Mouse (Mus musculus) embryonic facial prominence, embryonic 10.5 days (tissue): ENCODE data around the gene Slc30a7. TPM values are rescaled to one million over a fixed set of nuclear protein-coding genes. Genes with fewer than 3 reads are reported as not detected.

ENCODE experiments used
- DNase-seq: peaks from one replicate; pipeline ENCODE4 v3.0.0-alpha.2; 2017; ENCODE audit warnings: low spot score
- H3K27ac ChIP-seq: fragments of 300-500 bp; sonication (generic); replicated peaks from 2 replicates; pipeline ENCODE4 v1.5.1; 2016; ENCODE audit warnings: mild to moderate bottlenecking
- H3K27me3 ChIP-seq: fragments of 300-500 bp; sonication (generic); replicated peaks from 2 replicates; pipeline ENCODE4 v1.6.1; 2016; ENCODE audit warnings: low read depth, mild to moderate bottlenecking; ENCODE audit not compliant: poor library complexity, severe bottlenecking
- H3K36me3 ChIP-seq: fragments of 300-500 bp; sonication (generic); replicated peaks from 2 replicates; pipeline ENCODE4 v1.6.1; 2016; ENCODE audit warnings: mild to moderate bottlenecking, moderate library complexity
- H3K4me1 ChIP-seq: fragments of 300-500 bp; sonication (generic); 2 replicates; pipeline ENCODE4 v1.6.1; 2016
- H3K4me3 ChIP-seq: fragments of 300-500 bp; sonication (generic); 2 replicates; pipeline ENCODE4 v1.5.1; 2016; ENCODE audit warnings: mild to moderate bottlenecking, moderate library complexity
- H3K9me3 ChIP-seq: fragments of 300-500 bp; sonication (generic); 2 replicates; pipeline ENCODE4 v1.6.1; 2016; ENCODE audit warnings: mild to moderate bottlenecking
- WGBS: fragments of 180-500 bp; shearing (Covaris S2); methylation state at CpG from one replicate; pipeline ENCODE4 v1.1.7; 2016; 5-methylcytosine and 5-hydroxymethylcytosine counted together
- polyA plus RNA-seq: library from polyadenylated mRNA; unstranded; fragments of >200 nt; fragmentation: Nextera tagmentation; extraction: Ambion mirVana; gene quantifications from 2 replicates; pipeline ENCODE4 v1.2.1, GENCODE M21; 2016

The Slc30a7 gene
- polyA plus RNA-seq: 24.6 and 28.8 TPM in 2 replicates

DNA sequence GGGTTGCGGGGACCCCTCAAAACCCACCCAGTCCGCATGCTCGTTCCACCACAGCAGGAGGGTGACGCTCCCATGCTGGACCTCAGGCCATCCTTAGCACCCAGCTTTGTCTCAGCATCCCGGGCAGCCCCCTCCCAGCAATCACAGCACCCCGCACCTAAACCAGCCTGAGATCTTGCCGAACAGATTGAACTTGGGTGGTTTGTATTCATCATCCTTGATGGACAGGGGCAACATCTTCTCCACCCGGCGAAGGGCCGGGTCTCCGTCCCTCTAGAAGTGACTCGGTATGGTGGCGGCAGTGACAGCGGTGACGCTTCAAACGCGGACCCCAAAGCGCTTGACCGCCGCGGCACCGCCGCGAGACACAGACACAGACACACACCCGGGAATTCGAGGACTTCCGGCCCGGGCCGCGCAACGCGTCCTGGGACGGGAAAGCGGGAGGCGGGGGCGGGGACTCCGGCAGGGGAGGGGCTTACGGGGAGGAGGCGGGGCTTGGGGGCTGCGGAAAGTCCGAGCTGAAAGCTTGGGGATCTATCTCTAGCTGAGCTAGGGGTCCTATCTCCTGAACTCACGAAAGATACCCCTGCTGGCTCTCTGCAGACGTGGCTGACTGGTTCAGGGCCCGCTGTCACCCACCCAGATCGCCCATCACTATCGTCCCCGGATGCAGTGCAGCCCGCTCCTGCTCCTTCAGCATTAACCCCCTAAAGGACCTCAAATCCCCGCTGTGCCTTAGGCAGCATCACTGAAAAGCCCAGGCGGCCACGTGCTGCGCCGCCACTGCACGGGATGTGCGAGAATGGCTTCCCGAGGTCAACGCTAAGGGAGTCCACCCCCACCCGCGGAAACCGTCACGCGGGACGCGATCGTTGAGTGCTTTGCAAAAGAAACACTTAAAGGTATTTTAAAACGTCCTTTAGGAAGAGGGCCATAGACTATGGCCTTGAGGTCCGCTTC is at the start of gene Slc30a7, which contains the start of gene Extl2:
Gene Slc30a7, minus strand, starts transcription at position 429 of the 963 bp plus-strand sequence.
Gene Extl2, plus strand, starts transcription at position 485 of the 963 bp plus-strand sequence.
- peaks cover 29% of the 10 kb centered on the region for H3K4me1 ChIP-seq
- no peaks in the 10 kb centered on the region for H3K27me3 ChIP-seq
- peak within 1 kb of the TSS; percentile 91 for H3K4me3 ChIP-seq
- no peaks in the 10 kb centered on the region for H3K9me3 ChIP-seq
- peak; percentile 95 for DNase-seq
- peaks cover 29% of the 10 kb centered on the region for H3K36me3 ChIP-seq
- under 1% methylated on average over 67 of the region's 67 CpGs for WGBS
- peak within 1 kb of the TSS; percentile 89 for H3K27ac ChIP-seq

DNA sequence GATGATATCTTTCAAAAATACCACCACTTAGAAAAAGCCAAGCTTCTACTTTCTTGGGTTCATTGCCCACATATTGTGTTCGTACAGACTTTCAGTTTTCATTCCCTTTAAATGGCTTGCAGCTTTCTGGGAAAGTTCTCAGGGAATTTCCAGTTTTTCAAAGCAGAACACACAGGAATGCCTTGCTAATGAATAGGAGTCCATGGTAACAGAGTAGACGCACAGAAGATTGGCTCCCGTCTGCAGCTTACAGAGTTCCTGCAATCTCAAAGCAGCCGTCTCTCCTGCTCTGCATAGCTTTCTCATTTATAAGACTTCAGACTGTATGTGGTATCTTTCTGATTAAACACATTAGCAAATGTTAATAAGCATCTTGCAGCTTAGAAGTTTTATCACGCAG is 39.8 kb upstream of the Slc30a7 start:
- 71% methylated on average over 5 of the region's 5 CpGs for WGBS
- DNase-seq: no peak
- Histone ChIP-seq H3K4me3 (no peak overlapping the region), H3K4me1 (no peaks in the 10 kb centered on the region), H3K27me3 (no peaks in the 10 kb centered on the region), H3K27ac (no peak overlapping the region), H3K9me3 (no peaks in the 10 kb centered on the region), H3K36me3 (no peaks in the 10 kb centered on the region)

GRCm38 (mm10) chr3:116046000-116046399 is 38.8 kb upstream of the Slc30a7 start:
- Histone ChIP-seq H3K9me3 (no peaks in the 10 kb centered on the region), H3K4me1 (no peaks in the 10 kb centered on the region), H3K27ac (no peak overlapping the region), H3K36me3 (no peaks in the 10 kb centered on the region), H3K27me3 (no peaks in the 10 kb centered on the region), H3K4me3 (no peak overlapping the region)
- WGBS: 78% methylated on average over 2 of the region's 2 CpGs
- DNase-seq: no peak

GRCm38 (mm10) chr3:116040776-116041175 is 33.6 kb upstream of the Slc30a7 start:
- Histone ChIP-seq H3K27ac (no peak overlapping the region), H3K27me3 (no peaks in the 10 kb centered on the region), H3K4me1 (no peaks in the 10 kb centered on the region), H3K36me3 (no peaks in the 10 kb centered on the region), H3K9me3 (no peaks in the 10 kb centered on the region), H3K4me3 (no peak overlapping the region)
- DNase-seq: no peak
- 87% methylated on average over 3 of the region's 3 CpGs for WGBS

DNA sequence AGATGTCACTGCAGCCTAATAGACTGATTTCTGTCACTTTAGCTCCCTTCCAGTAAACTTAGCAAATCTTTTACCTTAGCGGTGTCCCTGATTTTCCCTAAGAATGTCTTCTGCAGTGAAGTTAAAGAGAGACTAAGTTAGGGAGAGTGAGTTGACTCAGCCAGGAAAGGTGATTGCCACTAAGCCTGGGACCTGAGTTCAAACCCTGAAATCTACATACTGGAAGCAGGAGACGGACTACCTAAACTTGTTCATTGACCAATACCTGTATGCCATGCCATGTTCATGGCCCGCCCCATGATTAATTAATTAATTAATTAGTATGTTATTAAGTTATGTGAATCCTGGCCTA is 26.6 kb upstream of the Slc30a7 start:
- no peak for DNase-seq

GRCm38 (mm10) chr3:116033218-116033870 is 26.1 kb upstream of the Slc30a7 start:
- WGBS: 56% methylated on average over 6 of the region's 6 CpGs
- H3K36me3 ChIP-seq: no peaks in the 10 kb centered on the region
- no peaks in the 10 kb centered on the region for H3K27me3 ChIP-seq
- no peaks in the 10 kb centered on the region for H3K9me3 ChIP-seq
- H3K4me3 ChIP-seq: no peak overlapping the region
- no peak overlapping the region for H3K27ac ChIP-seq
- H3K4me1 ChIP-seq: no peaks in the 10 kb centered on the region
- DNase-seq: no peak

More for the DNA sequence above, 26.6 kb upstream of the Slc30a7 start:
- H3K4me1 ChIP-seq: no peaks in the 10 kb centered on the region
- no peaks in the 10 kb centered on the region for H3K36me3 ChIP-seq
- H3K9me3 ChIP-seq: no peaks in the 10 kb centered on the region
- H3K4me3 ChIP-seq: no peak overlapping the region
- 58% methylated on average over 3 of the region's 3 CpGs for WGBS
- no peaks in the 10 kb centered on the region for H3K27me3 ChIP-seq
- H3K27ac ChIP-seq: no peak overlapping the region

DNA sequence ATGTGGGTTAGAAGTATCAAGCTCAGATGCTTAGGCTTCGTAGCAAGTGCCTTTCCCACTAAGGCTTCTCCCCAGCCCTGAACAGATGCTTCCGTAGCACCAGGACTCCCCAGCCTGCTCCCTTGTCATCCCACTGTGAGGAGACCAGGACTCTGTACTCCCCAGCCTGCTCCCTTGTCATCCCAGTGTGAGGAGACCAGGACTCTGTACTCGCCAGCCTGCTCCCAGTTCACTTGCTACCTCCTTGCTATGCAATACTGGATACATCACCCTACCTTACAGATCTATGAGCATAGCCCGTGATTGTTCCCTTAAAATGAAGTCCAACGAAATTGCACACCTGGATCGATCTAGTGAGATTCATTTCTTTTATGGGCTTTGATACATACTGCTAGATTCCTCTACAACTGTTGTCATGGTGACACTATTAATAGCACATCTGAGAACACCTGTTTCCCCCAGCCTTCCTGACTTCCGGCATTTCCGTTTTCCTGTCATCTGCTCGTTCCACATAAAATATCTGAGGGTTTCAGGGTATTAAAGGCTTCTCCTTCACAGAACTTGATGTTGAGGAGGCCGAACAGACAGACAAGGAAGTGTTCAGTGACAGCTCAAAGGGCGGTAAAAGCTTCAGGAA is 23.1 kb upstream of the Slc30a7 start:
- Histone ChIP-seq H3K4me3 (no peak overlapping the region), H3K27ac (no peak overlapping the region), H3K27me3 (no peaks in the 10 kb centered on the region), H3K9me3 (no peaks in the 10 kb centered on the region), H3K4me1 (no peaks in the 10 kb centered on the region), H3K36me3 (peaks cover 16% of the 10 kb centered on the region)
- WGBS: 77% methylated on average over 11 of the region's 11 CpGs
- no peak for DNase-seq

DNA sequence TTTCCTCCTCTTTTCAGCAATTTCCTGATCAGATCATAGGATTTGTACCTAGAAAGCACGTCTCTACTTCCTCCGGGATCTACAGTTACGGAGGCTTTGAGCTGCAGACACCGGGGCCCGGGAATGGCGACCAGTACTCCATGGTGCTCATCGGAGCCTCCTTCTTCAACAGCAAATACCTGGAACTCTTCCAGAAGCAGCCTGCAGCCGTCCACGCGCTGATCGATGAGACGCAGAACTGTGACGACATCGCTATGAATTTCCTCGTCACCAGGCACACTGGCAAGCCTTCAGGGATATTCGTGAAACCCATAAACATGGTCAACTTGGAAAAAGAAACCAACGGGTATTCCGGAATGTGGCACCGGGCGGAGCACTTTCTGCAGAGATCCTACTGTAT is 19.8 kb upstream of the Slc30a7 start:
- H3K27ac ChIP-seq: no peak overlapping the region
- no peak overlapping the region for H3K4me3 ChIP-seq
- WGBS: 95% methylated on average over 20 of the region's 20 CpGs
- peaks cover 25% of the 10 kb centered on the region for H3K36me3 ChIP-seq
- H3K27me3 ChIP-seq: no peaks in the 10 kb centered on the region
- H3K4me1 ChIP-seq: no peaks in the 10 kb centered on the region
- H3K9me3 ChIP-seq: no peaks in the 10 kb centered on the region
- no peak for DNase-seq

GRCm38 (mm10) chr3:116025701-116026100 is 18.5 kb upstream of the Slc30a7 start:
- Histone ChIP-seq H3K4me1 (no peaks in the 10 kb centered on the region), H3K27ac (no peak overlapping the region), H3K4me3 (no peak overlapping the region), H3K36me3 (peaks cover 25% of the 10 kb centered on the region), H3K9me3 (no peaks in the 10 kb centered on the region), H3K27me3 (no peaks in the 10 kb centered on the region)
- no peak for DNase-seq
- 96% methylated on average over 10 of the region's 10 CpGs for WGBS

- no peaks in the 10 kb centered on the region for H3K27me3 ChIP-seq
- H3K27ac ChIP-seq: no peak overlapping the region
- H3K4me1 ChIP-seq: no peaks in the 10 kb centered on the region
- WGBS: 72% methylated on average over 5 of the region's 5 CpGs
- peak; percentile 19 for DNase-seq
- H3K9me3 ChIP-seq: no peaks in the 10 kb centered on the region
- peaks cover 25% of the 10 kb centered on the region for H3K36me3 ChIP-seq
- H3K4me3 ChIP-seq: no peak overlapping the region
Measured at GRCm38 (mm10) chr3:116024669-116025068, 17.5 kb upstream of the Slc30a7 start.

DNA sequence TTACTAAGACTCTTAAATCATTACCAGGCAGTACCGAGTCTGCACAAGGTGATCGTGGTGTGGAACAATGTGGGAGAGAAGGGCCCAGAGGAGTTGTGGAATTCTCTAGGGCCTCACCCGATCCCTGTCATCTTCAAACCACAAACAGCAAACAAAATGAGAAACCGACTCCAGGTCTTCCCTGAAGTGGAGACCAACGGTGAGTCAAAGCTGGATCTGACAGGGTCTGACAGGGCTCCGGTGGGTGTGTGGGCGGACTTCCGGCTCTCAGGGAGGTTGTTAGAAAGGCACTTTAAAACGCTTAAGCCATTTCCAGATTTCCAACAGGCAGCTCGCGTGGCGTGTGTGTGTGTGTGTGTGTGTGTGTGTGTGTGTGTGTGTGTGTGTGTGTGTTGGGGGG is 17.0 kb upstream of the Slc30a7 start:
- 91% methylated on average over 12 of the region's 12 CpGs for WGBS
- Histone ChIP-seq H3K4me3 (no peak overlapping the region), H3K27ac (no peak overlapping the region), H3K27me3 (no peaks in the 10 kb centered on the region), H3K36me3 (peaks cover 25% of the 10 kb centered on the region), H3K9me3 (no peaks in the 10 kb centered on the region), H3K4me1 (no peaks in the 10 kb centered on the region)
- no peak for DNase-seq

- DNase-seq: no peak
- H3K27me3 ChIP-seq: no peaks in the 10 kb centered on the region
- H3K27ac ChIP-seq: no peak overlapping the region
- no peaks in the 10 kb centered on the region for H3K9me3 ChIP-seq
- H3K4me3 ChIP-seq: no peak overlapping the region
- peaks cover 2% of the 10 kb centered on the region for H3K36me3 ChIP-seq
- WGBS: 92% methylated on average over 5 of the region's 5 CpGs
- no peaks in the 10 kb centered on the region for H3K4me1 ChIP-seq
Measured at GRCm38 (mm10) chr3:116019136-116019535, 11.9 kb upstream of the Slc30a7 start.
